Mouse (Mus musculus): ENCODE data around the gene Ifnk. TPM values are rescaled to one million over a fixed set of nuclear protein-coding genes. Genes with fewer than 3 reads are reported as not detected.

The Ifnk gene
- total RNA-seq, 2 experiments from 2014 or later = not detected

DNA sequence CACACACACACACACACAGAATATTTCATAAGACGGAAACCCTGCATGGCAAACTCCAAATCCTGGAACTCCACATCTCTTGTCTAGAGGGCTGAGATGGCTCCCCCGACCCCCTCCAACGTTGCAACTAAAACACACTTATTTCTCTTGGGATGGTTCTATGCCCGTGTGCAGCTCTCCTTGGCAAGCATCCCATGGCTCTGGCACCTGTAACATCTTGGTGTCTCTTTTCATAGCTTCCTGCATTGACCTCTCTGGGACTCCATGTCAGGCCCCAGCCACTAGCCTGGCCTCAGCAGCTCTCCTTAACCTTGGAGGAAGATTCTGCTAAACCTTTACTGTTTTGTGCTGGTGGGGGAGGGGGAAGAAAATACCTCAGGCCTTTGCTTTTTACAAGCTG is 16.1 kb upstream of the Ifnk start:
- intact Hi-C loops (cut with DNase I) = no loop called here
- DNase-seq (ENCODE audit: low spot score in 2 of 2) = no peak

DNA sequence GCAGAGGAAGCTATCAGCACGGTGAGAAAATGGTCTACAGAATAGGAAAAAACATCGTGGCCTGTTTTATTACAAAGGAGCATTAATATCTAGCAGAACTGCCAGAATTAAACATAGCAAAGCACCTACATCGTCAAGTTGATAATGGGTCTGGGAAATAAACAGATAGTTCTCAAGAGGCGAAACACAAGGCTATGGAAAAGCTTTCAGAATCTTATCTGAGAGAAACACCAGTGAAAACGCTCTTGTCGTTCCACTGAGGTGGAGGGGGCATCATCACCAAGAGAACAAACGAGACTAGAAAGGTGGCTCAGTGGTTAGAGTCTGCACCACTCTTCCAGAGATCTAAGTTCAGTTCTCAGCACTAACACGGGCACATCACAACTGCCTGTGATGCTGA is 14.9 kb upstream of the Ifnk start:
- intact Hi-C loops (cut with DNase I) = no loop called here

DNA sequence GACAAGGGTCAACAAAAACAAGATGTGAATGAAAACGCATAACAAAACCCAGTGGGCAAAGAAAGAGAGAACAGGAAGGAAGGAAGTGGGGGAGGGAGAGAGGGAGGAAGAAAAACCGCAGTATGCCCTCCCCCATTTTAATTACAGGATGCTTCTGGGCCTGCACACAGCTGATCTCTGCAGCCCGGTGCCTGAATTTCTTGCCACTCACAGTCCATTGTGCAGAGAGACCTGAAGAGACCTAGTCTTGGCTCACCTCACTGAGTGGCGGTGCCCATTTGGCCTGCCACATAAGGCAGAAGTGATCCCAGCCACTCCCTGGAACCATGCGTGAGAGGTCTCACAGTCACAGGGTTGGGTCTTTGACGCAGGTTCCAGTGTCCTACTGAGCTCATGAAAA is 13.8 kb upstream of the Ifnk start:
- no peak for DNase-seq (ENCODE audit: low spot score in 2 of 2)

More for the DNA sequence above, 14.9 kb upstream of the Ifnk start:
- no peak for DNase-seq (ENCODE audit: low spot score in 2 of 2)

DNA sequence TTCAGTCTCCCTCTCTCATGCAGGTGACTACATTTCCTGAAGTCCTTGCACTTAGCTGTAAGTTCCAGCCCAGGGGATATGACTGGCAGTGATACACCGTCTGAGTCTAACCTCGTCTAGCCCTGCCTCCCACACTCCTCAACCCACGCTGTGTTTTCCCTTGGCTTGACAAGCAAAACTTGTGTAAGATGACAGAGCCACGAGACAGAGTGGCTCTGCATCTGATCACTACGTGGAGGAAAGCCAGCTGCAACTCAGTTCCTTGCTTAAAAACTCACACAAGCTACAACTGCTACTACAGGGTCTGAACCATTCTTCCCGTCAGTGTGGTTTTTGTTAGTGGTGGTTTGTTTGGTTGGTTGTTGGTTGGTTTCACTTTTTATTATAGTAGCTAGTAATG is 11.5 kb upstream of the Ifnk start:
- DNase-seq (ENCODE audit: low spot score in 2 of 2) = no peak
- intact Hi-C loops (cut with DNase I) = no loop called here

More for the DNA sequence above, 13.8 kb upstream of the Ifnk start:
- intact Hi-C loops (cut with DNase I) = no loop called here

DNA sequence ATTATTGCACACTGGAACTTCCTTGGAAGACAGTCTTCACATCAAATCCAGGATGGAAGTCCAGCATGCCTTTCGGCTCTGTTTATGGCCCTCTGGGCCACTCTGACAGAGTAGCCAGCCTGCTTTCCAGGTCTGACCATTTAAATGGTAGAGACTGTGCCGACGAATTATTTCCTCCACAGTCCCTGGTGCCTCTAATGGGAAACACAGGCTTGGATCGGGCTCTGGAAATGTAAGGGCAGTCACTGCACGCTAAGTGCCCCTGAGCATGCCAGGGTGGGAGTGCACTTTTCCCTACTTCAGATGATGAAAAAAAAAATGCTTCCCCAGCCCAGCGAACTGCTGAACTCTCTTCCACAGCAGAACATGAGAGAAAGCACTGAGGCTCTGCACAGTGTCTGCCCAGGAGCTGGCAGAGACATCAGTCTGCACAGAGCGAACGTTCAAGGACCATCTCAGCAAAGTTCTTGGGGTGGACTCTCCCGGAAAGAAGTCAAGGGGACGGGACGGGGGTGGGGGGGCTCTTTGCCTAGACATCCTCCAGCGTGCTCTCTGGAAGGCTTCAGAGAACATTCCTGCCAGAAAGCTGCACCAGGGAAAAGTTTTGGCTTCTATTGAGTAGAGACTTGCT is 8.3 kb upstream of the Ifnk start:
- intact Hi-C loops (cut with DNase I) = no loop called here
- DNase-seq (ENCODE audit: low spot score in 2 of 2) = no peak

DNA sequence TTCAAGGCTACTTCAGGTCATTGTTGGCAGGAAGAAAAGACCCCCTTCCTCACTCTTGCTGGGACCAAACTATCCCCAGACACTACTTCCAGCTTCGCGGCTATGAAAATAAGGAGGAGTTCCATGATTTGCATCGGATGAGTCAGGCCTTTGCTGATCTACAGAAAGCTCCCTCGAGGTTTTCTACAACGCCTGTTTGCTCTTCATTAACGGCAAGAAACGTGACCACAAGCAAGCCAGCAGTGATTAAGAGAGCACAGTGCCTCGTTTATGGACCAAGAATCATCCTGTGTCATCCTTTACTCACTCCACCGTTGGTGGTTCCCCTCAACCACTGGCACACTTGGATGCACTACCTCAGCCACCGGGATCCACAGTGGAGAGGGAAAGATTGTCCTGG is 6.1 kb upstream of the Ifnk start:
- intact Hi-C loops (cut with DNase I) = no loop called here
- DNase-seq (ENCODE audit: low spot score in 2 of 2) = no peak

DNA sequence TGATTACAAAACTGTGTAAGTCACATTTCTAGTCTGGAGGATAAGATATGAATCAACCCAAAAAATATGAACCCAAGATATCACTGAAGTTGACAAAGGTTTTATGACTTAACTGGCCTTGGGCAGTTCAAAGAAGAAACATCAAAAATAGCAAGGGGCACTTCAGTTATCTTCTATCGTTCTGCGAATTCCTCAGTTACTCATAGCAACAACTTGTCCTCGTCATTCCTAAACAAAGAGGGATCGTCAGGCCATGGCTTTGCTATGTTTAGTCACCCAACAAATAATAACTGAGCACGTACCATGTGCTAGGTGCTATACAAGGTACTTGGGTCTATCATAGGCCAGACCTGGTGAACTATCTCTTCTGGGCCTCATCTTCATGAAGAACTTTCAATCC is 5.3 kb upstream of the Ifnk start:
- DNase-seq (ENCODE audit: low spot score in 2 of 2) = no peak
- intact Hi-C loops (cut with DNase I) = no loop called here

DNA sequence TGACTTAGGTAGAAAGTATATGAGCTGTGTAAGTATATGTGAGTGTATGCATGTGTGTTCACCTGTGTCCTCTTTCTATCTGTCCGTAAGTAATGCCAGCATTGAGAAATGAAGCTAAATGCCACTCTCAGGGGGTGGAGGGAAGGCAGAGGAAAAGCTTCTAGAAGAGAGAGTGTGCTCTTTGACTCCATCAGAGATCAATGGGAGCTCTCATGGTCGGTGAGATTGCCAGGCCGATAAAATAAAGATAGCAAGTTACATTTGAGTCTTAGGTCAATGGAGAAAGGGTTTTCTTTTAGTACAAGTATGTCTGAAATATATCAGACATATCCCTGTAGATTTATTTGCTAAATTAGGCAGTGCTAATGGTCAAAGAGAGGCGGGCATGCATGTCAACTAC is 3.5 kb upstream of the Ifnk start:
- intact Hi-C loops (cut with DNase I) = no loop called here
- no peak for DNase-seq (ENCODE audit: low spot score in 2 of 2)

DNA sequence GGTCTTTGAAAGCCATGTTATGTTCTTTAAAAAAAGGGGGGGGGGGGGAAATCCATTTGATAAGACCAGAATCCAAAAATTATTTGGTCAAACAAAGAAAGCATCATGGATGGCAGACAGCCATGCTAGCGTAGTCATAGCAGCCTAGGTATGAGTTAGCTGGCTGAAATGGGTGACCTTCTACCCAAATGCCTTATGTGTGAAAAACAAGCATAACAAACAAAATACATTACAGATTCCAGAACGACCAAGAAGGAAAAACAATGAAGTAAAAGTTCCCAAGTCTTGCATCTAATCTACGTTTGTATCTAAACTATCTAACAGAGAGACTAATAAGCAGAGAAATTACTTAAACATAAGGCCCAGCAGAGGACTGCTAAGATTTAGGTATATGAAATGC is 1.1 kb upstream of the Ifnk start:
- DNase-seq (ENCODE audit: low spot score in 2 of 2) = no peak
- intact Hi-C loops (cut with DNase I) = no loop called here

DNA sequence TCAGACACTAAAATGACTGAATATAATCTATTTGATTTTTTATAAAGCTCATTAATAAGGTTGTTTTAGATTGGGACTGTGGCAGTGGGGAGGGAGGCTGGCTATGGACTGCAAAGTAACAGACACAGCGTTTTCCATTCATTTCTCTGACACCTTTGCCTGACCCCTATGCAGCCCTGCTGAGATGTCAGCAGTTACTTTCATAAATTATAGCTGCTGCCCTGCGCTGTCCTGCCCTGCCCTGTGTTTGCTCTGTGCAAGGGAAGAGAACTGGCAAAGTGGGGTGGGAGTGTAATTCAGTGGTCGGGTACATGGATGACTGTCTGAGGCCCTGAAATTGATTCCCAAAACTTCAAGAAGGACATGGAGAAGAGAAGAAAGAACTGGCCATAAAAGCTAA is 2.2 kb downstream of the Ifnk start:
- intact Hi-C loops (cut with DNase I) = no loop called here
- no peak for DNase-seq (ENCODE audit: low spot score in 2 of 2)

DNA sequence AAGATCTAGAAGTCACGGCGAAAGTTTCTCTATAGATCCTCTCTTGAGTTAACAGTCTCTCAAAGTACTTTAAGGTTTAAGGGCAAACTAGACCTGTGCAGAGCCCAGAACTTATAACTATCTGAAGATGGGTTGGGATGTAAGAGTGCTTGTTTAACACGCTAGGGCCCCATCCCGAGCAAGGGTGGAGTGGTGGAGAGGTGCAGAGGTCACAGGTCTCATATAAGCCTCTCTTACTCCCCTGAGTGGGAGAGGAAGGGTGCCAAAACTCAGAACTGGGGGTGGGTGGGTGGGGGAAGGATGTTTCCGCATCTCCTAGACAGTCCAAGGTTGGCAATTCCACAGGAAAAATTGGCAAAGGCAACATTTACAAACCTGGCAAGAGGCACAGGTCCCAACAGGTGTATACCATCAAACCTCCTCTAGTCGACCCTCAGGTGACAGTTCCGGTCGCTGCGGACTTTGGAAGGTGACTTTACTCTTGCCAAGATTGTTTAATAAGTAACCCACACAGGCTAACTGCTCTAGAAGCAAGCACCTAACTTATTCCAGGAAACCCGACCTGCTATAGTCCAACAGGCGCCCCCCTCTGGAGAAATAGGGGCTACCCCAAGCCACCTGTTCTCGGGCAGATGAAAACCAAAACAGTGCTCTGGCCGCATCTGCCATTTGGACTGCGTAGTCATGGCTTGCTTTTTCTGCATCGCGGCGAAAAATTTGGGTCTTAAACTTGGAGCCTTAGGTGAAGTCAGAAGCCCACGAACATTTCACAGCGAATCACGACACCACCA is 3.5 kb downstream of the Ifnk start:
- intact Hi-C loops (cut with DNase I) = loop anchor here (5.0 kb wide), 1 partner anchor 37 kb away; no protein-coding TSS in a partner anchor
- no peak for DNase-seq (ENCODE audit: low spot score in 2 of 2)

DNA sequence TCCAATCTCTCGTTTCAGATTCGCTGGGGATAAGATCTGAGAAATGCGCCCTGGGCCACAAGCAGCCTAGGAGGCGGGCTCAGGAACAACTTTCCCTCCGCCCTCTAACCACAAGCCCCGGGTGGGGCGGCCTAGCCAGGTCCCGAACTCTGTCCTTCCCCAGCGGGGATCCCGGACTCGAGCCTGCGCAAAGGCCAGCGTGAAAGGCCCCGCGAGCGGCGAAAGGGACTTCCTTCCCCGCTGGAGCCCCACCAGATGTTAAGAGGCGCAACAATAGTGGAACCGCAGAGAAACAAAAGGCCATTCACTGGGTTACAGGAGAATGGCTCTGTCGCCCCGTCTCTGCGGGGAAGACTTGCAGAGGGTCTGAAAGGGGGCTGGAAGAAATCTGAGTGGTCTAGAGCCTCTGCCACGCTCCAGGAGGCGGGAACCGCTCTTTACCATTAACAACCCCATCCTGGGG is 4.3 kb downstream of the Ifnk start:
- DNase-seq (ENCODE audit: low spot score in 2 of 2) = peak; percentile 19 to 37
- intact Hi-C loops (cut with DNase I) = loop anchor here (2.0 to 5.0 kb wide), 2 partner anchors 36 to 195 kb away; no protein-coding TSS in a partner anchor

DNA sequence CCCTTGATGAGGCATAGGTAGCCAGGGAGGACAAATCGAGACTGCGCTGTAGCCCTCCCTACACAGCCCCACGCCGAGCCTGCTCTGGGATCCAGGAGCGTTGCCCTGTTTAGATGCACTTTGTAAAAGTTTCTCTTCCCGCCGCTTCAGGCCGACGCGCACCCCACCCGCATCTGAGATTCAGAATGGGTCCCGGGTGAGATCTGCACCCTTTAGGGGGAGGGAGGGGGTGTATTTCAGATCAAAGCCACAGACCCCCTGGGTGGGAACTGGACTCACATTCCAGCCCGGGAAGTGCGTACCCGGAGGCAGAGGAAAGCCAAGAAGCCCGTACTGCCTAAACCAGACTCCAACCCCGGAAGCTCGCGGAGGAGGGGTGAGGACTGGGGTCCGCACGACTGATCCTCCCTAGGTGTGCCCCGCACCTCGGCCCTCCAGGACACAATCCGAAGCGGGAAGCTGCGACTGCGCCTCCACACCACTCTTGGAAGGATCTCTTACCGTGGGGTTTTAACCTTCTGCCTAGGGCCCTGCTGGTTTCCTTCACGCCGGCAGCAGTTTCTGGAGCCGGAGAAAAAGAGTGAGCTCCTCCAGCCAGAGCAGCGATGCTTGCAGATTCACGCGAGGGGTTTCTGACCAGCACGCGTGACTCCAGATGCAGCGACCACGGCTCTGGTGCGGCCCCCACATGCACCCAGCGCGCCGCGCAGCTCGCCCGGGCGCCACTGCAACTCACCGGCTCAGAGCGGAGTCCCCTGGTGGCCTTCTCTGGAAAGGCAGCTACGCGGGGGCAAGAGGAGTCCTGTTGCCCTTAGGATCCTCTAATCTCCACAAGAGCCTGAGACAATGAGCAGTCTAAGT is 5.1 kb downstream of the Ifnk start, which contains the start of gene Mob3b:
Gene Mob3b, minus strand, starts transcription at position 734 of the 861 bp plus-strand sequence.
- peak; percentile 73 to 79 for DNase-seq (ENCODE audit: low spot score in 2 of 2)
- intact Hi-C loops (cut with DNase I) = loop anchor here (2.0 to 5.0 kb wide), 2 partner anchors 35 to 196 kb away; no protein-coding TSS in a partner anchor

DNA sequence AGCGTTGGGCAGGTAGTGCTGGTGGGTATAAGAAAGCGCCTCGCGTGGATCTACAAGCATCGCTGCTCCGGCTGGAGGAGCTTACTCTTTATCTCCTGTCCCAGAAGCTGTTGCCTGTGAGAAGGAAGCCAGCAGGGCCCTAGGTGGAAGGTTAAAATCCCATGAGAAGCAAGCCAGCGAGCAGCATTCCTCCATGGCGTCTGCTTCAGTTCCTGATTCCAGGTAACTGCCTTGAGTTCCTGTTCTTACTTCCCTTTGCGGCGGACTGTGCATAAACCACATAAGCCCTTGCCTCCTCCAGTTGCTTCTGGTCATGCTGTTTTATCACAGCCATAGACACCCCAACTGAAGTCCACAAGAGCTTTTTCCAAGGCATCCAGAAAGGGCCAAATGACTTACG is 6.0 kb downstream of the Ifnk start:
- intact Hi-C loops (cut with DNase I) = loop anchor here (2.0 to 5.0 kb wide), 2 partner anchors 34 to 197 kb away; no protein-coding TSS in a partner anchor
- DNase-seq (ENCODE audit: low spot score in 2 of 2) = no peak

DNA sequence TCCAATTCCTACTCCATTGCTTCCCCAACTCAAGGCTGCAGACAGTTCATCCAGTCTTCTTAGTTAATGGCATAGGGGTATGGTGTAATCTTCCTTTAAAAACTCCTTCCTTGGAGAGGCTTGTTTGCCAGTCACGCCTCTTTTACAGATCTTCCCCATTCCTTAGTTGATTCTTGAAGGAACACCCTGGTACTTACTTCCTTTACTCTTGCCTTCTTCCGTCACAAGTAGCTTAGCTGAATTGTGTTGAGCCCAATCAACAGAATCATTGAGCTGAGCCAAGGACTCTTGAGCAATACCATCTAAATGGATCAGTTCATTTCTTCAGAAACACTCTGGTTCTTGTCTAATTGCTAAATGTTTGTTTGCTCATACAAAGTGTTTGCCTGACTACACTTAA is 13.4 kb downstream of the Ifnk start:
- DNase-seq (ENCODE audit: low spot score in 2 of 2) = no peak
- intact Hi-C loops (cut with DNase I) = no loop called here

DNA sequence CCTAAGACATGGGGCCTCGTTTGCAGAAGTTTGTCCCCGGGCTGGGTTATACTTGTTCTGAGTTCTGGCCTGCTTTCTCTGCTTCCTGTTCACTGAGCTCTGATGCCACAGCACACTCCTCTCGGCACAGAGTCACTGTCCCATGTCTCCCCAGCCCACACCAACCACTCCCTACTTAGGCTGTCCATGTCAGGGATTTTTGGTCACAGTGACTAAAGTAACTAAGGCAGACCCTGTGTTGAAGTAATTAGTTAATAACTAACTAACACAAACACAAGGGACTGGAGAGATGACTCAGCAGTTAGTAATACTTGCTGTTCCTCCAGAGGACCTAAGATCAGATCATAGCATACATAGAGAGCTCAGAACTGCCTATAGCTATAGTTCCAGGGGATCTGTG is 14.1 kb downstream of the Ifnk start:
- intact Hi-C loops (cut with DNase I) = no loop called here

DNA sequence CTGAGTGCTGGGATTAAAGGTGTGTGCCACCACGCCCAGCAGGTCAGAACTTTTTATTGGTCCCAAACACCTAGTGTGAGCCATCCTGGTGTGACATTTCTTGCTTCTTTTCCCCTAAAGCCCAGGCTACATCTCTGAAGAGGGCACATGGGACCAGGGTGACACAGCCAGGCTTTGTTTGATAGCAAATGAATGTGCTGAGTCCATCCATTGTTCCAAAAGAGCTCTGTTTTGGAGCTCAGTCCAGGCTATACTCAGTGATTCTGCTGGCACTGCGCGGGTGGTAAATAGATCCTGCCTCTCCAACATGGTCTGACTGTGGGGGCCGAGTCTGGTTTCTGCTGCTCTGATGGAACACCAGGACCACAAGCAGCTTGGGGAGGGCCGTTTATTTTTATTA is 16.0 kb downstream of the Ifnk start:
- intact Hi-C loops (cut with DNase I) = no loop called here
- no peak for DNase-seq (ENCODE audit: low spot score in 2 of 2)

More for the DNA sequence above, 14.1 kb downstream of the Ifnk start:
- no peak for DNase-seq (ENCODE audit: low spot score in 2 of 2)

DNA sequence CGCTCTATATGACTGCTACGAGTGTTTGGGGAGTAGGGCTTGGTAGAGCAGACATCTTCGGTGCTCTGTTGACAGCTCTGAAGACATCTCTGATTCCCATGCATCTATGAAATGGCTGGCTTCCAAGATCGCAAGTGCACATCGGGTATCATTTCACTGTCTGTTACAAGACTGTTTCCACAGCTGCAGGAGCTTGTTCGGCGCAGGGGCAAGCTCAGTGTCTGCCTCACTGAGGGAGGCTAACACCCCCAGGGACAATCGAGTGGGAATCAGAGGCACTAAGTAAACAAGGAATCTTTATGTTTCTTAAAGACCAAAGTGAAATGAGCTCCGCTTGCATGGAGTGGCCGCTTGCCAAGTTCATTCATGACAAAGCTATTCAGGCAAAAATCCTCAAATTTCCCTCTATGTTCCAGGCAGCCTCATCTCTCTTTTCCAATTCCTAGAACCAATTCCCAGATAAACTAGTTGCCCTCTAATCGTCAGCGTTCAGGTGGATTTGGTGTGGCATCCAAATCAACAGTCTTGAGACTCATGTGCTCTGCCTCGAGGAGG is 17.8 kb downstream of the Ifnk start:
- DNase-seq (ENCODE audit: low spot score in 2 of 2) = no peak
- intact Hi-C loops (cut with DNase I) = no loop called here

DNA sequence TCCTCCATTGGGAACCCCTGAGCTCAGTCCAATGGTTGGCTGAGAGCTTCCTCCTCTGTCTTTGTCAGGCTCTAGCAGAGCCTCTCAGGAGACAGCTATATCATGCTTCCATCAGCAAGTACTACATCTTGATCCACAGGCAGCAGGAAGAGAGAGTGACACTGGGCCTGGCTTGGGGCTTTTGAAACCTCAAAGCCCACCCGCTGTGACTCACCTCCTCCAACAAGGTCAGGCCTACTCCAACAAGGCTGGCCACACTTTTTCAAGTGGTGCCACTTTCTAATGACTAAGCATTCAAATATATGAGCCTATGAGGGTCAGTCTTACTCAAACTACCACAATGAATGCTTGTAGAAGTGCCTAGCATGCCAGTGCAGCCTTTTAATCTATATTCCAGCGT is 20.6 kb downstream of the Ifnk start:
- no peak for DNase-seq (ENCODE audit: low spot score in 2 of 2)
- intact Hi-C loops (cut with DNase I) = no loop called here

DNA sequence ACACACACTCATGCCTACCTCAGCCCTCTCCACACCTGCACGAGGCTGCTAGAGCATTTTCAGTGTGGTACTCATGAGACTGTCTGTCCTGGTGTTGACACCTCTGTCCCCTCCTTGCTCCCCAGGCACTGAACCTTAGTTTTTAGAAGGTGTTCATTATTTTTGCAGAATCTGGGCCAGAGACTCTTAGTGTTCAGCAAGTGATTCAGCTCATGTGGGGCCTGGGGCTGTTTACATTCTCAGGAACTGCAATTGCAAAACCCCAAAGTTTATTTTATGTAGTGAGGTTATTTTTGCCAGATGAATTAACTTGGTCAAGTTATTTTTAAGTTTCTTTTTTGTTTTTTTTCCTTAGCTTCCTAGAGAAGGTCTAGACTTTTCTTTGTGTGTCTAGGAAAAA is 21.7 kb downstream of the Ifnk start:
- intact Hi-C loops (cut with DNase I) = no loop called here
- DNase-seq (ENCODE audit: low spot score in 2 of 2) = no peak

All from left cerebral cortex, postnatal 36 days (tissue).